Mouse (Mus musculus): ENCODE results near the gene Rab11b. TPM values are rescaled to one million over a fixed set of nuclear protein-coding genes. Genes with fewer than 3 reads are reported as not detected.
A peak's percentile ranks its signal among the peaks of the same experiment; 100 is the strongest.

The Rab11b gene
- polyA plus RNA-seq, 1 experiment: 57.9 TPM

- Histone ChIP-seq H3K27ac (ENCODE audit: insufficient read depth, low read length) (no peak overlapping the region), H3K4me3 (ENCODE audit: low read depth, low read length) (no peak overlapping the region), H3K4me1 (ENCODE audit: control insufficient read depth, insufficient read depth, low read length) (peaks cover 5% of the 10 kb centered on the region), H3K36me3 (ENCODE audit: control insufficient read depth, insufficient read depth, low read length, poor library complexity, severe bottlenecking) (peaks cover 3% of the 10 kb centered on the region; the same call in 1 of the 2 replicates), H3K9ac (ENCODE audit: low read depth, poor library complexity, severe bottlenecking) (no peak overlapping the region), H3K9me3 (replicated peaks; ENCODE audit: control insufficient read depth, insufficient read depth, low read length, poor library complexity, severe bottlenecking) (no peaks in the 10 kb centered on the region), H3K27me3 (ENCODE audit: control insufficient read depth, insufficient read depth, low read length, poor library complexity, severe bottlenecking) (no peaks in the 10 kb centered on the region)
- TF ChIP-seq POLR2A (IDR thresholded peaks at IDR 0.05; ENCODE audit: insufficient read depth, low read length) (no peak), CTCF (IDR thresholded peaks at IDR 0.05; ENCODE audit: low read depth, low read length) (peak; percentile 43)
These were observed 5.7 kb downstream of the Rab11b start for GRCm38 (mm10) chr17:33754656-33755055.

GRCm38 (mm10) chr17:33752297-33752696 is 8.0 kb downstream of the Rab11b start:
- Histone ChIP-seq H3K36me3 (ENCODE audit: control insufficient read depth, insufficient read depth, low read length, poor library complexity, severe bottlenecking) (peaks cover 14% of the 10 kb centered on the region), H3K27ac (ENCODE audit: insufficient read depth, low read length) (no peak overlapping the region), H3K9ac (ENCODE audit: low read depth, poor library complexity, severe bottlenecking) (no peak overlapping the region), H3K27me3 (ENCODE audit: control insufficient read depth, insufficient read depth, low read length, poor library complexity, severe bottlenecking) (no peaks in the 10 kb centered on the region), H3K4me3 (ENCODE audit: low read depth, low read length) (no peak overlapping the region), H3K4me1 (ENCODE audit: control insufficient read depth, insufficient read depth, low read length) (peaks cover 5% of the 10 kb centered on the region), H3K9me3 (replicated peaks; ENCODE audit: control insufficient read depth, insufficient read depth, low read length, poor library complexity, severe bottlenecking) (no peaks in the 10 kb centered on the region)
- TF ChIP-seq EP300 (IDR thresholded peaks at IDR 0.05; ENCODE audit: insufficient read depth, low read depth, low read length): no peak
- TF ChIP-seq CTCF (IDR thresholded peaks at IDR 0.05; ENCODE audit: low read depth, low read length): no peak
- no peak for TF ChIP-seq POLR2A (IDR thresholded peaks at IDR 0.05; ENCODE audit: insufficient read depth, low read length)

GRCm38 (mm10) chr17:33751181-33751580 is 9.1 kb downstream of the Rab11b start:
- no peak overlapping the region for H3K27ac ChIP-seq (ENCODE audit: insufficient read depth, low read length)
- H3K4me1 ChIP-seq (ENCODE audit: control insufficient read depth, insufficient read depth, low read length): peaks cover 5% of the 10 kb centered on the region
- TF ChIP-seq POLR2A (IDR thresholded peaks at IDR 0.05; ENCODE audit: insufficient read depth, low read length) (no peak), EP300 (IDR thresholded peaks at IDR 0.05; ENCODE audit: insufficient read depth, low read depth, low read length) (no peak), CTCF (IDR thresholded peaks at IDR 0.05; ENCODE audit: low read depth, low read length) (no peak)
- H3K9ac ChIP-seq (ENCODE audit: low read depth, poor library complexity, severe bottlenecking): no peak overlapping the region
- H3K9me3 ChIP-seq (replicated peaks; ENCODE audit: control insufficient read depth, insufficient read depth, low read length, poor library complexity, severe bottlenecking): no peaks in the 10 kb centered on the region
- H3K27me3 ChIP-seq (ENCODE audit: control insufficient read depth, insufficient read depth, low read length, poor library complexity, severe bottlenecking): no peaks in the 10 kb centered on the region
- no peak overlapping the region for H3K4me3 ChIP-seq (ENCODE audit: low read depth, low read length)
- H3K36me3 ChIP-seq (ENCODE audit: control insufficient read depth, insufficient read depth, low read length, poor library complexity, severe bottlenecking): peaks cover 14% of the 10 kb centered on the region

GRCm38 (mm10) chr17:33749451-33749850 is 10.9 kb downstream of the Rab11b start:
- Histone ChIP-seq H3K27ac (ENCODE audit: insufficient read depth, low read length) (no peak overlapping the region), H3K36me3 (ENCODE audit: control insufficient read depth, insufficient read depth, low read length, poor library complexity, severe bottlenecking) (peaks cover 22% of the 10 kb centered on the region), H3K9ac (ENCODE audit: low read depth, poor library complexity, severe bottlenecking) (no peak overlapping the region), H3K4me3 (ENCODE audit: low read depth, low read length) (no peak overlapping the region), H3K9me3 (replicated peaks; ENCODE audit: control insufficient read depth, insufficient read depth, low read length, poor library complexity, severe bottlenecking) (0 out of 2 replicates have a peak, but pooled peaks cover 3% of the 10 kb centered on the region), H3K4me1 (ENCODE audit: control insufficient read depth, insufficient read depth, low read length) (no peaks in the 10 kb centered on the region), H3K27me3 (ENCODE audit: control insufficient read depth, insufficient read depth, low read length, poor library complexity, severe bottlenecking) (no peaks in the 10 kb centered on the region)
- TF ChIP-seq CTCF (IDR thresholded peaks at IDR 0.05; ENCODE audit: low read depth, low read length) (no peak), EP300 (IDR thresholded peaks at IDR 0.05; ENCODE audit: insufficient read depth, low read depth, low read length) (no peak), POLR2A (IDR thresholded peaks at IDR 0.05; ENCODE audit: insufficient read depth, low read length) (no peak)

- Histone ChIP-seq H3K27ac (ENCODE audit: insufficient read depth, low read length) (no peak overlapping the region), H3K9me3 (replicated peaks; ENCODE audit: control insufficient read depth, insufficient read depth, low read length, poor library complexity, severe bottlenecking) (peaks cover 11% of the 10 kb centered on the region), H3K27me3 (ENCODE audit: control insufficient read depth, insufficient read depth, low read length, poor library complexity, severe bottlenecking) (no peaks in the 10 kb centered on the region), H3K9ac (ENCODE audit: low read depth, poor library complexity, severe bottlenecking) (no peak overlapping the region), H3K4me1 (ENCODE audit: control insufficient read depth, insufficient read depth, low read length) (no peaks in the 10 kb centered on the region), H3K36me3 (ENCODE audit: control insufficient read depth, insufficient read depth, low read length, poor library complexity, severe bottlenecking) (peaks cover 22% of the 10 kb centered on the region), H3K4me3 (ENCODE audit: low read depth, low read length) (no peak overlapping the region)
- TF ChIP-seq POLR2A (IDR thresholded peaks at IDR 0.05; ENCODE audit: insufficient read depth, low read length): no peak
- no peak for TF ChIP-seq EP300 (IDR thresholded peaks at IDR 0.05; ENCODE audit: insufficient read depth, low read depth, low read length)
- no peak for TF ChIP-seq CTCF (IDR thresholded peaks at IDR 0.05; ENCODE audit: low read depth, low read length)
These were observed 14.3 kb downstream of the Rab11b start for GRCm38 (mm10) chr17:33746011-33746410.

- Histone ChIP-seq H3K27me3 (ENCODE audit: control insufficient read depth, insufficient read depth, low read length, poor library complexity, severe bottlenecking) (no peaks in the 10 kb centered on the region), H3K36me3 (ENCODE audit: control insufficient read depth, insufficient read depth, low read length, poor library complexity, severe bottlenecking) (peaks cover 19% of the 10 kb centered on the region), H3K4me1 (ENCODE audit: control insufficient read depth, insufficient read depth, low read length) (no peaks in the 10 kb centered on the region), H3K27ac (ENCODE audit: insufficient read depth, low read length) (no peak overlapping the region), H3K9me3 (replicated peaks; ENCODE audit: control insufficient read depth, insufficient read depth, low read length, poor library complexity, severe bottlenecking) (peaks cover 16% of the 10 kb centered on the region), H3K9ac (ENCODE audit: low read depth, poor library complexity, severe bottlenecking) (no peak overlapping the region), H3K4me3 (ENCODE audit: low read depth, low read length) (no peak overlapping the region)
- TF ChIP-seq EP300 (IDR thresholded peaks at IDR 0.05; ENCODE audit: insufficient read depth, low read depth, low read length) (no peak), CTCF (IDR thresholded peaks at IDR 0.05; ENCODE audit: low read depth, low read length) (no peak), POLR2A (IDR thresholded peaks at IDR 0.05; ENCODE audit: insufficient read depth, low read length) (no peak)
These were observed 15.5 kb downstream of the Rab11b start for GRCm38 (mm10) chr17:33744686-33745384.
